Mouse (Mus musculus) gastrocnemius, adult 18-20 months (tissue): ENCODE measurements around the gene Vamp9. TPM values are rescaled to one million over a fixed set of nuclear protein-coding genes. Genes with fewer than 3 reads are reported as not detected.

Experiments used
- DNase-seq: peaks from one replicate; pipeline ENCODE4 v3.0.0; 2021; ENCODE audit warnings: low spot score
- total RNA-seq, 2 experiments: library from RNA; stranded (reverse); gene quantifications; 2 replicates each; pipeline ENCODE4 v1.2.3; 2021

Gene Vamp9
- total RNA-seq, 2 experiments from 2014 or later: not detected

DNA sequence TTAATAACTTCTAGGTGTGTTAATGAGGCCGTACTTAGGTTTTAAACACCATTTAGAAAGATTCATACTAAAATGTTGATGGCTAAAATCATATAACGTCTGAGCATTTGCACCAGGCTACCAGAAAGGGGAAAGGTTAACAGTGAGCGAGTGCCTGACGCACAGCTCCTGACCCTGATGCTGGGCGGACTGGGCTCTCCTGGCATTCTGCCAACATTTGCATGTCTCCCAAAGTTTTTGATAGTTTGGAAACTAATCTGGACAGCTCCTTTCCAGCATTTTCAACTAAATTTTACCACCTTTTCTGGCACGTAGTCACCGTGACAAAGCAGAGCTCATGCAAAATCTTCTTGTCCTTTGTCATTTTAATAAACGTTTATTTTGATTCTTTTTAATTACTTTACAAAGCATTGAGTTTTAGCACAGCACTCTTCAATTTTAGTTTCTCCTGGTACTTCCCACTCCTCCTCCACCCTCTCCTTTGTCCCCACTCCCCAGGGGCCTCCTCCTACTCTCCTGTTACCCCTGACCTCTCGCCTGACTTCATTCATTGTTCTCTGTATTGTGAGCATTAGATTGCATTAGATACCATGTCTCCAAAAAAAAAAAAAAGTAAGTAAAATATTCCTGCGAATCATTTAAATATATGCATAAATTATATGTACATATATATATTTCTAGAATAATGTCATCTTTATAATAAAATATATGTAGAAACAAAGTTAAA is 35.9 kb downstream of the Vamp9 start:
- DNase-seq: no peak

- no peak for DNase-seq
Measured at GRCm38 (mm10) chr5:99952513-99952912, 46.5 kb downstream of the Vamp9 start.

DNA sequence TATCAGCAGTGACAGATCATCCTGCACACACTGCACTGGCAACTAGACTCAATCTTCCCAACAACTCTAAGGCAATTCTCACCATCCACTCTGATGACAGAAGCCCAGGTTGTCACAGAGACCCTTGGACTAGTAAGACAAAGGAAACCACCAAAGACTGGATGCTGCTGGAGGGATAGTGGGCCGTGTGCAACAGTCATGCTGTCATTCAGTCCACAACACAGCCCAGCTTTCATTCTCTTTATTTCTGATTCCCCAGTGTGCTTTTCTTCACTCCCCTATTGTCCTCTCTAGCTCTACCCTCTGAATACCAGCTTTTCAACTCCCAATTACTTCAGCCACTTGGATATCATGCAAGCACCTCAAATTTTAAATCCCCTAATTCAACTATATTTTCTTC is 47.8 kb downstream of the Vamp9 start:
- DNase-seq: no peak

DNA sequence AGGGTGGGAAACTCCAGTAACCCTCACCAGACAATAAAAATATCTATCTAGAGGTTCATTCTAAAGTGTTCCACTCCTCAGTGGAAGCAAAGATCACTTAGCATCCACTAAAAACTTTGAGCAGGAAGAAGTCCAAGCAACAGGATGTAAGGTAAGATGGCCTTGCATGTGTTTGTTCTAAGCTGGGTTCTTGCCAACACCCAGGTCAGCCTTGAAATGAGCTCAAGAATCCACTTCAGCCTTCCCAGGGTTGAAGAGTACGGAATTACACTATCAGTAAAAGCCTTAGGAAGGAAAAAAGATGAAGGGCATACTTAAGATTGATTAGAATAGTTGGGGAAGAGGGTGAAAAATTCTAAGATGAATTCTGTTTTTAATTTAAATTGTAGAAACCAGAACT is 52.6 kb downstream of the Vamp9 start:
- no peak for DNase-seq

DNA sequence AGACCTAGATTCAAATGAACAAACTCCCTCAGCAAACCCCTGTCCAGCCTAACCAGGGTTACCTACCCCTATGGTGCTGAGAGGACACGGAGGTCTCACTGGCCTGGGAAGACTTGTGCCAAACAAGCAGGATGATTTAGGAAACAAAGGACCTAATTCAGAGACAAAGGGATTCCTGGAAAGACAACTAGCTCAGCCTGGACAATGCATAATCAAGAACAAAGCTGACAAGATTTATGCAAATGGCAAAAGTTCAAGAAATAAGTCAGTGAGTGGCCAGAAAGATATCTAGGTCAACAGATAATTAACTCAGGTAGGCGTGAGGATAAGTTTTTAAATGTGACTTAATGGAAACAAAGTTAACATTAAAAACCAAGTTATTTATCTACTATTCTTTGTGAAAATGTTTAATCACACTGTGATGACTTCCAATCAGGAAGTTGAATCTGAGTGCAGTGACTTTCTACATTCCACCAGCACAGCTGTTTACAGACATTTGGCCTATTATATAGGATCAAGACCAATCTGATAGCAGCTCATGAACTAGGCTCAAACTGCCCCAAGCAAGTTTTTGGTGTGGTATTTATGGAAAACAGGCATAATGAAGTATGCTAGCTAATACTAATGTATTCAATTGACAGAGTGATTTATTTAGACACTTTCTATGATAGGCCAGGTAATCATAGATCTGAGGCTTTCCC is 53.3 kb downstream of the Vamp9 start:
- DNase-seq: no peak

DNA sequence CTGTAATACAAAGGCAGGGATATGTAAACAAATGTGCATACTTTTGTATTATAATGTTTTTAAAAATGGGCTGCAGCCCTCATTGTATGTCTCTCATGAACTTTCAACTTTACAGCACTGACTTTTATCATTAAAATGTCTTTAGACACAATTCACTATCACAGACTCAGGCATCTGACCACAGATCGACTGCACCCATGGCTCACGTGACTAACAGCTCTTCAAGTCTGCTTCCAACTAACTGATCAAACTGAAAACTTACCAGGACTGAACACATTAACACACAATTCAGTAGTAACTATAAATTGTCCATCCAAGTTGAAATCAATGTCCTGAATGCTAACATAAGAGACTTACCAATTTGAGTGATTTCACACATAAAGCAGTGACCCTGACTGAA is 53.9 kb downstream of the Vamp9 start:
- no peak for DNase-seq

GRCm38 (mm10) chr5:99973941-99974340 is 67.9 kb downstream of the Vamp9 start:
- no peak for DNase-seq

- DNase-seq: no peak
Measured at GRCm38 (mm10) chr5:99975061-99975460, 69.0 kb downstream of the Vamp9 start.

GRCm38 (mm10) chr5:99975776-99976175 is 69.7 kb downstream of the Vamp9 start:
- DNase-seq: no peak

GRCm38 (mm10) chr5:99976334-99976955 is 70.4 kb downstream of the Vamp9 start:
- no peak for DNase-seq

- DNase-seq: peak; percentile 73
Measured at GRCm38 (mm10) chr5:99977516-99978301, 71.7 kb downstream of the Vamp9 start.

- peak; percentile 93 for DNase-seq
Measured at GRCm38 (mm10) chr5:99978699-99979442, 72.8 kb downstream of the Vamp9 start, which contains the start of the genes Hnrnpd and 4930524J08Rik. Hnrnpd (minus strand) TSS chr5:99978938. 4930524J08Rik (plus strand) TSS chr5:99979061.

- DNase-seq: no peak
Measured at GRCm38 (mm10) chr5:99983452-99984061, 77.5 kb downstream of the Vamp9 start.

DNA sequence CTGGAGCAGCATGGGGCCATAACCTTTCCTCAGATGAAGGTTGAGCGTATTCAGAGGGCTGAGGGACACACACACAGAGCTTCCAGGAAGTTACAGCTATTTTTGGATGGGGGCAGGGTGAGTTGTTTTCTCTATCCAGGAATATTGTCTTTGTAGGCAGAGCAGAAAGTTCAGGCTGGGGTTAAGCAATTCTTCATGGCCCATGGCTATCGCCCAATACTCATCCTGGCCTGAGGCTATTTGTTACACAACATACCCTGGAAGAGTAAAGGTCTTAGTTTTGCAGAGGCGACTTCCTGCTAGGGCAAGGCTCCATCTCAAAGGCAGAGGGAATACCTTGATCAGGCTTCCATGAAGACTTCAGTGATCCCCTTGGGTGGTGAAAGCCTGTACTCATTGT is 88.1 kb downstream of the Vamp9 start:
- DNase-seq: no peak

DNA sequence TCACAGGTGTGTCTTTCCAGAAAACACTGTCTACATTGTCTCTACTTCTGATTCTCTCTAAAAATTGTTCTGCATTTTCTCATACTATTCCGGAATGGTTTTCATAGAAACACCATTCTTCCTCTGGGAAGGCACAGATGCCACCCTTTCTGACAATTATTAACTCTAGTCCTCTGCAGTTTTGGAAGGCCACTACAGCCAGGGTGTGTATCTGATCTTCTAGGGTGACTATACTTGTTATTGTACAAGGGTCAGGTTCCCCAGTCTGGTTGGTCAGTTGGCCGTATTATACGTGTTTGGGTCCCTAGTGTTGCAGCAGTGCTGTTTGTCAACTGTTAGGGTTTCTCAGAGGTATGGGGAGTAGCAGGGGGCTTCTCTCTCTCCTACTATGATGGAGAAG is 88.6 kb downstream of the Vamp9 start:
- no peak for DNase-seq

DNA sequence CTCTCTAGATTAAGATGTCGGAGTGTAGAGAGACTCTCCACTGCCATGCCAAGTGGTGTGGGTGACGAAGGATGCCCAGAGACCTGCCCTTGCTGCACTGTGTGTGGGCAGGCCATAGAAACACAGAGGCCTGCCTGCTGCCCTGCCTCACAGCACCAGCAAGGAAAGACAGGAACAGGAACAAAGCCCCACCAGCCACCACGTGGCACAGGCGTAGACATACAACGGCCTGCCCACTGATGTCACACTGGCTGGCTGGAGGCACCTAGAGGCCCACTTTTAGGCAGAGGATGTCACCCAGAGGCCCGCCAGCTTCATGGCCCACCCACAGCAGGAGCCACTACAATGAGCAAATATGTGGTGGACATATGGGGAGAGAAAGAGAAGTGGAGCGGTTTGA is 94.0 kb downstream of the Vamp9 start:
- no peak for DNase-seq

GRCm38 (mm10) chr5:100000500-100000899 is 94.4 kb downstream of the Vamp9 start:
- no peak for DNase-seq
